ENCODE assay signal across 8 mouse cellular contexts in genomic region chr11:78182961-78183844, GRCm38 (mm10). TPM values are rescaled to one million over a fixed set of nuclear protein-coding genes. Genes with fewer than 3 reads are reported as not detected.
A peak's percentile ranks its signal among the peaks of the same experiment; 100 is the strongest.
DNase-seq lines count a peak whose midpoint lies in the region; ATAC-seq lines count a peak whose summit lies in the region.

TSS of gene Rpl23a (minus strand) at chr11:78183584.

- WGBS in forebrain, embryonic 12.5 days, result under 1% methylated on average over 38 of the region's 38 CpGs
- under 1% methylated on average over 38 of the region's 38 CpGs for WGBS in heart, embryonic 16.5 days
- under 1% methylated on average over 38 of the region's 38 CpGs for WGBS in liver, embryonic 13.5 days (ENCODE audit: insufficient replicate concordance)
- WGBS in stomach, embryonic 14.5 days, result under 1% methylated on average over 38 of the region's 38 CpGs

- H3K27ac ChIP-seq in forebrain, embryonic 12.5 days, result peak within 1 kb of the TSS; percentile 95
- peak within 1 kb of the TSS; percentile 94 for H3K27ac ChIP-seq in heart, embryonic 16.5 days (ENCODE audit: low read length)
- peak within 1 kb of the TSS; percentile 100 for H3K27ac ChIP-seq in liver, embryonic 13.5 days
- peak within 1 kb of the TSS; percentile 91 for H3K27ac ChIP-seq in stomach, embryonic 14.5 days (ENCODE audit: low read length)

- peak; percentile 91 for ATAC-seq in forebrain, embryonic 12.5 days (ENCODE audit: low FRiP score)
- peak; percentile 84 for ATAC-seq in heart, embryonic 16.5 days (replicated peaks; ENCODE audit: extremely low read depth, insufficient read depth, low FRiP score)
- ATAC-seq in liver, embryonic 13.5 days (ENCODE audit: low read depth), result peak; percentile 76
- ATAC-seq in stomach, embryonic 14.5 days (ENCODE audit: insufficient number of reproducible peaks, insufficient read depth, low FRiP score, low read depth), result peak; percentile 88

- H3K4me3 ChIP-seq in forebrain, embryonic 12.5 days (replicated peaks), result peak within 1 kb of the TSS; percentile 75
- H3K4me3 ChIP-seq in heart, embryonic 16.5 days (ENCODE audit: low read length), result peak within 1 kb of the TSS; percentile 96
- H3K4me3 ChIP-seq in liver, embryonic 13.5 days (replicated peaks), result peak within 1 kb of the TSS; percentile 94
- H3K4me3 ChIP-seq in stomach, embryonic 14.5 days (ENCODE audit: low read depth, low read length), result peak within 1 kb of the TSS; percentile 98

- H3K9ac ChIP-seq in forebrain, embryonic 12.5 days, result peak within 1 kb of the TSS; percentile 83
- H3K9ac ChIP-seq in heart, embryonic 16.5 days (ENCODE audit: low read length), result peak within 1 kb of the TSS; percentile 96
- H3K9ac ChIP-seq in liver, embryonic 13.5 days, result peak within 1 kb of the TSS; percentile 99
- H3K9ac ChIP-seq in stomach, embryonic 14.5 days (replicated peaks; ENCODE audit: low read depth, low read length), result peak within 1 kb of the TSS; percentile 94

- H3K4me1 ChIP-seq in forebrain, embryonic 12.5 days, result peaks cover 54% of the 10 kb centered on the region
- peaks cover 33% of the 10 kb centered on the region for H3K4me1 ChIP-seq in heart, embryonic 16.5 days (ENCODE audit: control insufficient read depth, insufficient read depth, low read length)
- H3K4me1 ChIP-seq in liver, embryonic 13.5 days (replicated peaks), result peaks cover 47% of the 10 kb centered on the region
- H3K4me1 ChIP-seq in stomach, embryonic 14.5 days (ENCODE audit: control insufficient read depth, insufficient read depth, low read length), result peaks cover 36% of the 10 kb centered on the region

- peaks cover 30% of the 10 kb centered on the region for H3K36me3 ChIP-seq in forebrain, embryonic 12.5 days (replicated peaks)
- peaks cover 23% of the 10 kb centered on the region for H3K36me3 ChIP-seq in heart, embryonic 16.5 days (ENCODE audit: control insufficient read depth, insufficient read depth)
- H3K36me3 ChIP-seq in liver, embryonic 13.5 days, result peaks cover 38% of the 10 kb centered on the region
- peaks cover 23% of the 10 kb centered on the region for H3K36me3 ChIP-seq in stomach, embryonic 14.5 days (ENCODE audit: control insufficient read depth, insufficient read depth, low read length)

- H3K9me3 ChIP-seq in forebrain, embryonic 12.5 days, result no peaks in the 10 kb centered on the region
- H3K9me3 ChIP-seq in heart, embryonic 16.5 days (replicated peaks; ENCODE audit: control insufficient read depth, low read length), result no peaks in the 10 kb centered on the region
- H3K9me3 ChIP-seq in liver, embryonic 13.5 days (replicated peaks), result no peaks in the 10 kb centered on the region
- H3K9me3 ChIP-seq in stomach, embryonic 14.5 days (ENCODE audit: control insufficient read depth, low read depth, low read length), result no peaks in the 10 kb centered on the region

- H3K4me2 ChIP-seq in forebrain, embryonic 12.5 days, result peak within 1 kb of the TSS; percentile 75
- H3K4me2 ChIP-seq in heart, embryonic 16.5 days (ENCODE audit: low read depth, low read length), result peak within 1 kb of the TSS; percentile 76
- H3K4me2 ChIP-seq in liver, embryonic 13.5 days, result peak within 1 kb of the TSS; percentile 81
- peak within 1 kb of the TSS; percentile 75 for H3K4me2 ChIP-seq in stomach, embryonic 14.5 days (replicated peaks; ENCODE audit: low read depth, low read length)

- no peaks in the 10 kb centered on the region for H3K27me3 ChIP-seq in forebrain, embryonic 12.5 days
- no peaks in the 10 kb centered on the region for H3K27me3 ChIP-seq in heart, embryonic 16.5 days (ENCODE audit: control insufficient read depth, insufficient read depth, low read length)
- H3K27me3 ChIP-seq in liver, embryonic 13.5 days, result peaks cover 26% of the 10 kb centered on the region
- no peaks in the 10 kb centered on the region for H3K27me3 ChIP-seq in stomach, embryonic 14.5 days (ENCODE audit: control insufficient read depth, insufficient read depth, low read length)

- peak; percentile 67 to 73 for DNase-seq in CD8-positive naive resting alpha-beta T cell, adult 2 months (ENCODE audit: low read depth in 2 of 2, low spot score in 2 of 2)
- peak; percentile 81 for DNase-seq in c-Kit-negative CD71-positive TER-119-positive erythroid progenitor cells, embryonic 14.5 days (ENCODE audit: low read depth, low spot score)
- DNase-seq in kidney, postnatal 25 days, result peak; percentile 78 to 87
- DNase-seq in liver, embryonic 13.5 days, result peak; percentile 80
- peak; percentile 72 to 78 for DNase-seq in natural killer cell, adult 2 months (ENCODE audit: low spot score in 2 of 2)

RNA-seq across cellular contexts. Expression of gene Rpl23a, which starts in this region (rescaled TPM):
- 931 and 997 TPM in 2 replicates for polyA plus RNA-seq in forebrain, embryonic 12.5 days (2016; fragmentation: Nextera tagmentation; extraction: Ambion mirVana)
- 708 and 711 TPM in 2 replicates for polyA plus RNA-seq in heart, embryonic 16.5 days (2015; fragmentation: Nextera tagmentation; extraction: Ambion mirVana)
- polyA plus RNA-seq in liver, embryonic 13.5 days (2015; fragmentation: Nextera tagmentation; extraction: Ambion mirVana), result 1,033 and 1,075 TPM in 2 replicates
- polyA plus RNA-seq in stomach, embryonic 14.5 days (2014; fragmentation: Nextera tagmentation; extraction: Ambion mirVana), result 1,708 and 1,741 TPM in 2 replicates

Comparison
In these comparisons a context has a peak if more than half of its experiments do, and no peak if none do; other contexts are left out.
1. Peak in every context shown above with its lines: DNase-seq, ATAC-seq, H3K4me3 ChIP-seq and H3K27ac ChIP-seq.